Mouse (Mus musculus): ENCODE results near the gene Plscr2.

The Plscr2 gene

GRCm38 (mm10) chr9:92275486-92276207 is at the start of gene Plscr2:
Plscr2 (plus strand) TSS chr9:92275602.
- peak; percentile 62 for DNase-seq (ENCODE audit: low read depth)

DNA sequence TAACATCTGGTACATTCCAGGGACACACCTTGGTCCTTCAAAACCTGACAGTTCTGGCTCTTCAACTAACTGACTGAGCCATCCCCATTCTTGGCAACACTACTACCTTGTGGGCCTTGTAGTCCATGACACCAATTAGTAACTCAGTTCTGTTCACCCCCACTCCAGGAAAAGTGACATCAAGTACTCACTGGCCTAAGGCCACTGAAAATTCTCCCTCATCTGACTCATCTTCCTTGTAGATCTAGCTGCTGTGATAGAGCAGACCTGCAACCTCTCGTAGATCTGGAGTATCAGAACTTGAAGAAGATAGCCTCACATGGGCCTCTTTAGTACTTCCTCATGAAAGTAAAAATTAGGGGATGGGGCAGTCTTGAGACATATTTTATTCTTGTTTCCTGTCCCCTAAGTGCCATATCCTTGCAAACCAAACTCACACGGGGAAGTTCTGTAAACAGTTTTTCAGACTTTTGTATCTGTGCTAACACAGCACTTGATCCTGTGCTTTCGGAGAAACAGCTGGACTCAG is 49.2 kb upstream of the Plscr2 start:
- no peak for DNase-seq (ENCODE audit: low read depth)

GRCm38 (mm10) chr9:92226795-92227194 is 48.6 kb upstream of the Plscr2 start:
- DNase-seq (ENCODE audit: low read depth) = no peak

DNA sequence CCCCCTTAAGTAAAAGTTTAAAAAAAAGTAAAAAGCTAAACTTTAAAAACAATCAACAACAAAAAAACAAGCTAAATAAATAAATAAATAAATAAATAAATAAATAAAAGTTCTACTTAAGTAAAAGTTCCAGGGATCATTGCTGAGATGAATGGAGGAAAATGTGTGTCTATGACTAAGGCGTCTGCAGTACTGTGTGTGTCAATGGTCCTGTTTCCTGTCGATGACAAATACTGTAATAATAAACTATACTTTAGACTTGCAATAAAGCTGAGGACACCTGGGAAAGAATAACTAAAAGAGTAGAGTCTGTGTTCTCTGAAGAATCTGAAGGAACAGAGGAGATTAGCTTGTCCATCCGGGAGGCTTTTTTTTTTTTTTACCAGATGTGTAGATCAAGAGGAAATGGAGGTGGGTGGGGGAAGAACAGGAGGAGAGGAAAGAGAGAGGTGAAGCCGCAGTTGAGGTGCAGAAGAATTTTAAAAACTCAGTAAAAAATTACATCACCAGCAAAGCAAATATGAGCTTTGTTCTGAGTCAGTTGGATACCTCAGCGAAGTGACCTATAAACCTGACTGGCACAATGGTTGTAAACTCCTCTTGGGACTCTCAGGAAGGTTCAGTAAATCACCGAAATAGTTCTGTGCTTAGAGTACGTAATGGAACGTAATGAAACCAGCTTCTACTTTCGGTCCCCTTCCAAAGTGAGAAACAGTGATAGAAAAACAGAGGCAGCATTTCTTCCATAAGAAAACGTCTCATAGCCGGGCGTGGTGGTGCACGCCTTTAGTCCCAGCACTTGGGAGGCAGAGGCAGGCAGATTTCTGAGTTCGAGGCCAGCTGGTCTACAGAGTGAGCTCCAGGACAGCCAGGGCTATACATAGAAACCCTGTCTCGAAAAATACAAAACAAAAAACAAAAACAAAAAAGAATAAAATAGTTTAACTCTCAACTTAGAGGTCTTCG is 46.3 kb upstream of the Plscr2 start:
- no peak for DNase-seq (ENCODE audit: low read depth)

DNA sequence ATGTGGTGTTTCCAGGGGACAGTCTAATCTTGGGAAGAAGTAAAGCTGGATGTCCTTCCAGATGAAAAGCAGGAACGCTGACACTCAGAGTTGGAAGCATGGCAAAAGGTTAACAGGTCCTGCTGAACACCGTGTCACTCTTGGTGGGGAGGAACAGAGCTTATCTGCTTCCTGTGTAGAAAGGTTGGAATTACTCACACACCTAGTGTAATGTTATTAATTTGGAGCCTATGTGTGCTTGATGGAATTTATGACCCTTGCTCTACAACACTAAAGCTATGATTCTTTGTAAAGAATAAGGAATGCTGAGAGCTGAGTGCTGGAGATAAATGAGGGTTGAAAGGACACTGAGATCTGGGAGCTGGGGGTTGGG is 45.6 kb upstream of the Plscr2 start:
- DNase-seq (ENCODE audit: low read depth) = no peak

- no peak for DNase-seq (ENCODE audit: low read depth)
These were observed 40.4 kb upstream of the Plscr2 start for GRCm38 (mm10) chr9:92234901-92235458.

DNA sequence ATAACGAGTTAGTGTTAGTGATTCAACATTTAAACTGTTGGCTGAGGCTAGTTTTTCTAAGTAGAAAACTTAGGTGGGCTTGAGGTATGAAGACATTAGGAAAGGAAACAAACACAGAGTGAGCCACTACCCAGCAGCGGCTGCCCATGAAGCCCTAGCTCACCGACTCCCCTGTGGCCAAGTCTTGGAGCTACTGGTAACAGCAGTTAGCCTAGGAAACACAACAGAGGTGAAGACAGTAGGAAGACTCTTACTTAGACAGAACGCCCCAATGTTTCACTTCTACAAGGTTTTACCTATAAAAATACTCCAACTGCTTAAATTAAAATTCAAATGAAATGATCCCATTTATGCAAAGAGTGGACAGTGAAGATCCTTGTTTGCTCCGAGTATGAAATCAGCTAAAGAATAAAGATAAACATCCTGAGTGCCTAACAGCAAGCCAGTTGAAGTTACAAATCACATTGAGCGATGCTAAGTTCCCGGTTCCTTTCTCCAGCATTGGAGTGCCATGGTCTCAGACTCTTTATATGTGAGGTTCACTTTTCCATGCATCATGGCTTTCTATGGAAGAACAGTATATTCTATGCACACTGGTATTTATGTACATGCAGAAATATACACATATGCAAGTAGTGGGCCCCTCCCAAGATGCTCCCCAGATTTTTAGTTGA is 26.5 kb upstream of the Plscr2 start:
- no peak for DNase-seq (ENCODE audit: low read depth)

DNA sequence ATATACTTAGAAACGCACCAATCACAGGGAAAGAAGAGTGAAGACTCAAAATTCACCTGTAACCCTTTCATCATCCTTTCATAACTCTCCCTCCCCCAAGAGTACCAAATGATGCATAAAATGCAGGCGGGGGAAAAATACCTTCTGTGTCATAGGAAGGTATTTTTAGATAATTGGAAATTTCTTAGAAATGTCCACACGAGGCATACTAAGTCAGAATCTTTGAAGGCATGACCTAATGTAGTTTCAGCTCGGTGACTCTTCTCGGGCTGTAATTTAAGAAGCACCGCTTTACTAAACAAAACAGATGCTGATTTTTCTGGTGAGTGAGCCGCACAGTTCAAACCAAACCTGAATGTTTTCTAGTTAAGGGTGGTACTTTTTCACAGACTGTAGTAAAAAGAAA is 26.0 kb upstream of the Plscr2 start, which contains the start of gene Plscr1:
TSS of gene Plscr1 (plus strand) at position 304 of the 406 bp plus-strand sequence.
- peak; percentile 37 for DNase-seq (ENCODE audit: low read depth)

DNA sequence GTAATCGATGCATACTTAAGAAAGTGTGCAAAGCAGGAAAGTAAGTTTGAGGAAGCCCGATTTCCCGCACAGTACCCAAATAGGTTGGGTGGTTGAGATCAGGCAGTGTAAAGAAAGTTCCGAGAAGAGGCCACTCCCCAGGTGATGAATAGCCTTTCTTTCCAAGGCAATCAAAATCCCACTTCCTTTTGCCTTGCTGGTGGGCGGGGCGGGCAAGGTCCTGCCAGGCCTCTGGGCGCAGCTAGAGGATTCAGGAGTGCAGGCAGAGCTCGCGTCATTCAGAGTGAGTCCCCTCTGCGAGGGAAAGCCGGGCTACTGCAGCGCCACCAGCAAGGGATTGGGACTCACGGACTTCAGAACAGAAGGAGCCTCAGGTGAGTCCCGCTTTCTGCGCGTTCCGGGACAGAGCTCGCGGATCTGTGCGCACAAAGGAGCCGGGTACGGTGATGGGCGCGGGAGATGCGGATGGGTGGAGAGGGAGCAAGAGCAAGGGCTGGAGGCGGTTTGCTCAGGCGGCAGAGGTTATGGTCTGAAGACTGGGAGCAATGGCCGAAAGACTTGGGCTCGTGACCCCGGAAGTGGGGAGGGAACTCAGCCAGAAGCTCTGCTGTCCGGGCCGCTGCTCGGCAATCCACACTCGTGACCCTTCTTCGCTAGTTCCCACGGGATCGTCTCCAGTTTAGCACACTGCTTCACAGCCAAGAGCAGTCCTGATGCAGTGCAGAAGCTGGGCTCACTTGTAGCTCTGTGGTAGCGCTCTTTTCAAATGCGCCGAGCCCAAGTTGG is 25.2 kb upstream of the Plscr2 start:
- peak; percentile 83 for DNase-seq (ENCODE audit: low read depth)

- DNase-seq (ENCODE audit: low read depth) = no peak
These were observed 22.7 kb upstream of the Plscr2 start for GRCm38 (mm10) chr9:92252718-92253117.

- DNase-seq (ENCODE audit: low read depth) = no peak
These were observed 21.6 kb upstream of the Plscr2 start for GRCm38 (mm10) chr9:92253585-92254321.

DNA sequence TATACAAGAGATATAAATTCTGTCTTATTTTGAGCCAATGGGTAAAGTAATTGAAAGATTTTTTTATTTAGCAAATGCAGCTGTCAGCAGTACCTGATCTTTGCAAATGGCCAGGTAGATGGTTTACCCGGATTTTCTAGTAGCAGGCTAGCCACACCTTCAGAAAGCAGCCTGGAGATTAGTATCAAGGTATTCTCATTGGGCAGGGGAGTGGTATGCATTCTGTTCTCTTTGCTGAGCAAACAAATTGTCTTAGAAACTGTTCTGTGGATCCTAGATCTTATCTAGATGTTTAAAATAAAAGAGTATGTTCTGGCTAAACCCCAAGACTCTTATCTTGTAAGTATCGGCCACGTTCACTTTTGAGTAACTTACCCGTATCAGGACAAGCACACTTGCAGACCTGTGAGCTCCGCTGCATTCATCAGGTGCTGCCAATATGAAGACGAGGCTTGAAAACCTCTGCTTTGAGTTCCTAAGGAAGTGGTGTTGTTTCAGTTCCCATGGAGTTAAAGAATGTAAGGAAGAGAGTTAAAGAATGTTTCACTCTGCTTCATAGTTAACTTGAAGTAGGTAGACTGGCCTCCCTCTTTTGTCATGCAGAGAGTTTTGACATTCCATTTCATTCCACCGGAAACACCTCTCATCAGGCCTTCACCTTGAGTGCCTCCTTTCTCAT is 14.8 kb upstream of the Plscr2 start:
- no peak for DNase-seq (ENCODE audit: low read depth)

DNA sequence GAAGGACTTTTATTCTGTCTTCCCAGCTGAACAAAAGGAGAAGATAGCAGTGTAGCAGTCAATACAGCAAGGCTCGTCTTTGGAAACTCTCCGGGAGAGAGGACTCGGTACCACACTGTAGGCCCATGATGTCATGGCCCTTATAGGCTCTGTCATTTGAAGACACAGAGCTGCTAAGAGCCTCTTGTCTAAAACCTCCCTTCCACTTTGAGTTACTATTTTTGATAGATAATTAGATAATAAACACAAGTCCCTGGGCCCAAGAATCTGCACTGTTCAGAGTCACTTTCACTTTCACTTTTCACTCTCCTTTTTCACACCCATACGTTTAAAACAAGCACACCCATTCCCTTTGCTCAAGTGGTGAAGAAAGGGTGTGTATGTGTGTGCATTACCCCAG is 9.7 kb upstream of the Plscr2 start:
- DNase-seq (ENCODE audit: low read depth) = peak; percentile 41

- no peak for DNase-seq (ENCODE audit: low read depth)
These were observed 8.7 kb upstream of the Plscr2 start for GRCm38 (mm10) chr9:92266558-92267171.

GRCm38 (mm10) chr9:92267732-92268131 is 7.7 kb upstream of the Plscr2 start:
- DNase-seq (ENCODE audit: low read depth) = no peak

GRCm38 (mm10) chr9:92269829-92270404 is 5.5 kb upstream of the Plscr2 start:
- DNase-seq (ENCODE audit: low read depth) = no peak

GRCm38 (mm10) chr9:92270927-92271326 is 4.5 kb upstream of the Plscr2 start:
- DNase-seq (ENCODE audit: low read depth) = peak; percentile 88

DNA sequence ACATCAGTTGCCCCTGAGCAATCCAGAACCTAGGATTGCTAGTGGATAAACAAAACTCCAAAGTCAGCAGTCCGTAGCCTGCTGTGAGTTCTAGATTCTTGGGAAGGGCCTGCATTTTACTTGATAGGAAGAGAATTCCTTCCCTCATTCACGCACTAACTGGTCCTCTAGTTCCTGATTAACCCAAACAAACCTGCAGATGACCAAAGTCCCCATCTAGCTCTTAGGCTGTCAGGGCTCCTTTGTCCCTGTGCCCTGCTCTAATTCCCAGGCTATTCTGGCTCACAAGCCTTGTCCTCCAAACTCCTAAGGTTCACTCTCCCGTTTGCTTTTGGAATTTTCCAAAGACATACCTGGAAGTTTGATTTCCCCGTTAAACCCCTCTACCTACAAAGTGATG is 2.8 kb upstream of the Plscr2 start:
- DNase-seq (ENCODE audit: low read depth) = no peak

- peak; percentile 53 for DNase-seq (ENCODE audit: low read depth)
These were observed 2.1 kb upstream of the Plscr2 start for GRCm38 (mm10) chr9:92273271-92273670.
